Mouse (Mus musculus): Measurements from ENCODE around the gene Trak1. TPM values are rescaled to one million over a fixed set of nuclear protein-coding genes. Genes with fewer than 3 reads are reported as not detected.
"Not testable (repeated sequence)": the region's sequence is repeated elsewhere in the genome, so short reads cannot be mapped to it uniquely, and the experiment has no call there.

Trak1 gene
- polyA plus RNA-seq, 1 experiment from 2014 or later, result 60.0 TPM

GRCm38 (mm10) chr9:121446431-121446831 lies 149.1 kb downstream of the Trak1 start:
- no peak overlapping the region for H3K4me3 ChIP-seq (ENCODE audit: low read depth, low read length)
- H3K9ac ChIP-seq (replicated peaks; ENCODE audit: low read depth, low read length), result no peak overlapping the region
- no peaks in the 10 kb centered on the region for H3K4me1 ChIP-seq (ENCODE audit: control insufficient read depth, insufficient read depth, low read length)
- no peaks in the 10 kb centered on the region for H3K9me3 ChIP-seq (ENCODE audit: control insufficient read depth, low read length)
- peaks cover 41% of the 10 kb centered on the region for H3K36me3 ChIP-seq (ENCODE audit: control insufficient read depth, insufficient read depth, low read length)
- no peaks in the 10 kb centered on the region for H3K27me3 ChIP-seq (ENCODE audit: control insufficient read depth, insufficient read depth, low read length)
- 90% methylated on average over 13 of the region's 13 CpGs for WGBS
- no peak overlapping the region for H3K27ac ChIP-seq (ENCODE audit: low read depth, low read length)
- no peak overlapping the region for H3K4me2 ChIP-seq (ENCODE audit: low read depth, low read length)
- ATAC-seq (ENCODE audit: low read depth), result no peak

- not testable (repeated sequence) for H3K4me3 ChIP-seq (ENCODE audit: low read depth, low read length); H3K27me3 ChIP-seq (ENCODE audit: control insufficient read depth, insufficient read depth, low read length); H3K4me1 ChIP-seq (ENCODE audit: control insufficient read depth, insufficient read depth, low read length); H3K9me3 ChIP-seq (ENCODE audit: control insufficient read depth, low read length); H3K9ac ChIP-seq (replicated peaks; ENCODE audit: low read depth, low read length); H3K4me2 ChIP-seq (ENCODE audit: low read depth, low read length); H3K27ac ChIP-seq (ENCODE audit: low read depth, low read length); ATAC-seq (ENCODE audit: low read depth)
- WGBS, result 34% methylated on average over 9 of the region's 9 CpGs
- peaks cover 47% of the 10 kb centered on the region for H3K36me3 ChIP-seq (ENCODE audit: control insufficient read depth, insufficient read depth, low read length)
These were observed 155.1 kb downstream of the Trak1 start for GRCm38 (mm10) chr9:121452342-121452942.

GRCm38 (mm10) chr9:121454891-121455290 lies 157.6 kb downstream of the Trak1 start:
- H3K36me3 ChIP-seq (ENCODE audit: control insufficient read depth, insufficient read depth, low read length), result peaks cover 43% of the 10 kb centered on the region
- no peak overlapping the region for H3K4me2 ChIP-seq (ENCODE audit: low read depth, low read length)
- no peaks in the 10 kb centered on the region for H3K9me3 ChIP-seq (ENCODE audit: control insufficient read depth, low read length)
- no peaks in the 10 kb centered on the region for H3K4me1 ChIP-seq (ENCODE audit: control insufficient read depth, insufficient read depth, low read length)
- ATAC-seq (ENCODE audit: low read depth), result no peak
- WGBS, result 91% methylated on average over 3 of the region's 3 CpGs
- H3K27ac ChIP-seq (ENCODE audit: low read depth, low read length), result no peak overlapping the region
- no peaks in the 10 kb centered on the region for H3K27me3 ChIP-seq (ENCODE audit: control insufficient read depth, insufficient read depth, low read length)
- no peak overlapping the region for H3K9ac ChIP-seq (replicated peaks; ENCODE audit: low read depth, low read length)
- no peak overlapping the region for H3K4me3 ChIP-seq (ENCODE audit: low read depth, low read length)

GRCm38 (mm10) chr9:121456739-121457515 lies 159.6 kb downstream of the Trak1 start:
- Histone ChIP-seq H3K9ac (replicated peaks; ENCODE audit: low read depth, low read length) (no peak overlapping the region), H3K4me2 (ENCODE audit: low read depth, low read length) (no peak overlapping the region), H3K27me3 (ENCODE audit: control insufficient read depth, insufficient read depth, low read length) (no peaks in the 10 kb centered on the region), H3K4me1 (ENCODE audit: control insufficient read depth, insufficient read depth, low read length) (no peaks in the 10 kb centered on the region), H3K27ac (ENCODE audit: low read depth, low read length) (no peak overlapping the region), H3K4me3 (ENCODE audit: low read depth, low read length) (no peak overlapping the region), H3K9me3 (ENCODE audit: control insufficient read depth, low read length) (no peaks in the 10 kb centered on the region), H3K36me3 (ENCODE audit: control insufficient read depth, insufficient read depth, low read length) (peaks cover 47% of the 10 kb centered on the region)
- 94% methylated on average over 13 of the region's 13 CpGs for WGBS
- ATAC-seq (ENCODE audit: low read depth), result no peak

GRCm38 (mm10) chr9:121458466-121458865 lies 161.2 kb downstream of the Trak1 start:
- Histone ChIP-seq H3K36me3 (ENCODE audit: control insufficient read depth, insufficient read depth, low read length) (peaks cover 47% of the 10 kb centered on the region), H3K9ac (replicated peaks; ENCODE audit: low read depth, low read length) (no peak overlapping the region), H3K9me3 (ENCODE audit: control insufficient read depth, low read length) (no peaks in the 10 kb centered on the region), H3K27me3 (ENCODE audit: control insufficient read depth, insufficient read depth, low read length) (no peaks in the 10 kb centered on the region), H3K4me3 (ENCODE audit: low read depth, low read length) (no peak overlapping the region), H3K4me1 (ENCODE audit: control insufficient read depth, insufficient read depth, low read length) (no peaks in the 10 kb centered on the region), H3K4me2 (ENCODE audit: low read depth, low read length) (no peak overlapping the region), H3K27ac (ENCODE audit: low read depth, low read length) (no peak overlapping the region)
- no peak for ATAC-seq (ENCODE audit: low read depth)
- WGBS, result 34% methylated on average over 8 of the region's 8 CpGs

- Histone ChIP-seq H3K9ac (replicated peaks; ENCODE audit: low read depth, low read length) (no peak overlapping the region), H3K27ac (ENCODE audit: low read depth, low read length) (no peak overlapping the region), H3K4me1 (ENCODE audit: control insufficient read depth, insufficient read depth, low read length) (no peaks in the 10 kb centered on the region), H3K4me3 (ENCODE audit: low read depth, low read length) (no peak overlapping the region), H3K27me3 (ENCODE audit: control insufficient read depth, insufficient read depth, low read length) (no peaks in the 10 kb centered on the region), H3K9me3 (ENCODE audit: control insufficient read depth, low read length) (no peaks in the 10 kb centered on the region), H3K36me3 (ENCODE audit: control insufficient read depth, insufficient read depth, low read length) (peaks cover 37% of the 10 kb centered on the region), H3K4me2 (ENCODE audit: low read depth, low read length) (no peak overlapping the region)
- WGBS, result 81% methylated on average over 2 of the region's 2 CpGs
- ATAC-seq (ENCODE audit: low read depth), result no peak
These were observed 162.6 kb downstream of the Trak1 start for GRCm38 (mm10) chr9:121459950-121460349.

- WGBS, result 80% methylated on average over 15 of the region's 16 CpGs
- H3K9ac ChIP-seq (replicated peaks; ENCODE audit: low read depth, low read length), result no peak overlapping the region
- no peaks in the 10 kb centered on the region for H3K9me3 ChIP-seq (ENCODE audit: control insufficient read depth, low read length)
- H3K27ac ChIP-seq (ENCODE audit: low read depth, low read length), result no peak overlapping the region
- ATAC-seq (ENCODE audit: low read depth), result no peak
- H3K4me1 ChIP-seq (ENCODE audit: control insufficient read depth, insufficient read depth, low read length), result no peaks in the 10 kb centered on the region
- H3K4me3 ChIP-seq (ENCODE audit: low read depth, low read length), result no peak overlapping the region
- H3K36me3 ChIP-seq (ENCODE audit: control insufficient read depth, insufficient read depth, low read length), result peaks cover 36% of the 10 kb centered on the region
- H3K27me3 ChIP-seq (ENCODE audit: control insufficient read depth, insufficient read depth, low read length), result no peaks in the 10 kb centered on the region
- H3K4me2 ChIP-seq (ENCODE audit: low read depth, low read length), result no peak overlapping the region
These were observed 163.2 kb downstream of the Trak1 start for GRCm38 (mm10) chr9:121460527-121460926.

GRCm38 (mm10) chr9:121467460-121467859 lies 170.2 kb downstream of the Trak1 start:
- H3K4me2 ChIP-seq (ENCODE audit: low read depth, low read length), result no peak overlapping the region
- H3K4me3 ChIP-seq (ENCODE audit: low read depth, low read length), result no peak overlapping the region
- H3K36me3 ChIP-seq (ENCODE audit: control insufficient read depth, insufficient read depth, low read length), result peaks cover 18% of the 10 kb centered on the region; the same call in 1 of the 2 replicates
- WGBS, result 82% methylated on average over 11 of the region's 11 CpGs
- H3K27me3 ChIP-seq (ENCODE audit: control insufficient read depth, insufficient read depth, low read length), result no peaks in the 10 kb centered on the region
- no peaks in the 10 kb centered on the region for H3K9me3 ChIP-seq (ENCODE audit: control insufficient read depth, low read length)
- no peak overlapping the region for H3K27ac ChIP-seq (ENCODE audit: low read depth, low read length)
- no peaks in the 10 kb centered on the region for H3K4me1 ChIP-seq (ENCODE audit: control insufficient read depth, insufficient read depth, low read length)
- H3K9ac ChIP-seq (replicated peaks; ENCODE audit: low read depth, low read length), result no peak overlapping the region
- ATAC-seq (ENCODE audit: low read depth), result no peak

- no peaks in the 10 kb centered on the region for H3K4me1 ChIP-seq (ENCODE audit: control insufficient read depth, insufficient read depth, low read length)
- H3K36me3 ChIP-seq (ENCODE audit: control insufficient read depth, insufficient read depth, low read length), result peaks cover 26% of the 10 kb centered on the region; the same call in 1 of the 2 replicates
- ATAC-seq (ENCODE audit: low read depth), result no peak
- H3K4me3 ChIP-seq (ENCODE audit: low read depth, low read length), result no peak overlapping the region
- no peak overlapping the region for H3K9ac ChIP-seq (replicated peaks; ENCODE audit: low read depth, low read length)
- WGBS, result 80% methylated on average over 6 of the region's 6 CpGs
- no peaks in the 10 kb centered on the region for H3K9me3 ChIP-seq (ENCODE audit: control insufficient read depth, low read length)
- H3K27me3 ChIP-seq (ENCODE audit: control insufficient read depth, insufficient read depth, low read length), result no peaks in the 10 kb centered on the region
- no peak overlapping the region for H3K27ac ChIP-seq (ENCODE audit: low read depth, low read length)
- no peak overlapping the region for H3K4me2 ChIP-seq (ENCODE audit: low read depth, low read length)
These were observed 172.4 kb downstream of the Trak1 start for GRCm38 (mm10) chr9:121469711-121470110.
